Mouse (Mus musculus): ENCODE measurements around the gene Clic1. TPM values are rescaled to one million over a fixed set of nuclear protein-coding genes. Genes with fewer than 3 reads are reported as not detected.

The Clic1 gene
- polyA plus RNA-seq, 1 experiment from 2014 or later, result 17.7 TPM

DNA sequence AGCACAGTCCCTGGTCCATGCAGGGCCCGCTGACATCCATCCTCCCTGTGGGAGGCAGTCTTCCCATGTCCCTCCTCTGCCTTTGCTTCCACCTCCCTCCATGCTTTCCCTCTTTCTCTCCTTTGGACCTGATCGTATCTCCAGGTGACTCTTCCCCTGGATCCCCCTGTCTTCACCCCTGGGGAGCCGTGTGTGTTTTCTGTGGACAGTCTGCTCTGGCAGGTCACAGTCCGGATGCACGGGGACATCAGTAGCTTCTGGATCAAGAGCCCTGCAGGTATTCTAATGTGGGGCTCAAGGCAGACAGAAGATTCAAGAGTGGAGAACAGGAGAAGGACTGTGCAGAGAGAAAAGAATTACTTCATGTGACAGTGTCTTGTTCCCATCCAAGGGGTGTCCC is 26.5 kb upstream of the Clic1 start:
- WGBS, result 87% methylated on average over 5 of the region's 5 CpGs
- H3K9ac ChIP-seq (replicated peaks; ENCODE audit: low read length), result no peak overlapping the region
- ATAC-seq (ENCODE audit: low FRiP score, low TSS enrichment) (no peak), DNase-seq (no peak)
- H3K27me3 ChIP-seq (ENCODE audit: control insufficient read depth, insufficient read depth, low read length), result no peaks in the 10 kb centered on the region
- no peak overlapping the region for H3K4me3 ChIP-seq (replicated peaks; ENCODE audit: low read depth, low read length)
- H3K27ac ChIP-seq (replicated peaks; ENCODE audit: low read depth, low read length), result no peak overlapping the region
- peaks cover 3% of the 10 kb centered on the region; the same call in 1 of the 2 replicates for H3K4me1 ChIP-seq (ENCODE audit: control insufficient read depth, insufficient read depth, low read length)
- no peaks in the 10 kb centered on the region for H3K9me3 ChIP-seq (ENCODE audit: control insufficient read depth, low read length)
- no peaks in the 10 kb centered on the region for H3K36me3 ChIP-seq (ENCODE audit: control insufficient read depth, insufficient read depth, low read length)
- H3K4me2 ChIP-seq (ENCODE audit: low read length), result no peak overlapping the region

DNA sequence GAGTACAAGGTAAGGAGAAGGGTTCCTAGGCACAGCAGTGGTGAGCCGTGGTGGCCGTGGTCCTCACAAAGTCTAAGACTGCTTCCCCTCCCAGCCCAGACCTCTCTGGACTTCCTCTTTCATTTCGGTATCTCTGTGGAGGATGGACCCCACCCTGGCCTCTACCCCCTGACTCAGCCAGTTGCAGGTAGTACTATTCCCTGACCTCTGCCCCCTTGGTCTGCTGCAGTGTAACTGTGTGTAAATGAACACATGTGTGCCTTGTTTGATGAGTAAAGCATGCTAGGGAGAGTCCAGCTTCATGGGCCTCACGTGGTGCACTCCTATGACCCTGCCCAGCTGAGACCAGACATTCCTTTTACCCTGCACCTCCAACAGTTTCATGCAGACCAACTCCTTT is 26.0 kb upstream of the Clic1 start:
- ATAC-seq (ENCODE audit: low FRiP score, low TSS enrichment), result no peak
- no peak overlapping the region for H3K4me3 ChIP-seq (replicated peaks; ENCODE audit: low read depth, low read length)
- no peak for DNase-seq
- H3K27ac ChIP-seq (replicated peaks; ENCODE audit: low read depth, low read length), result no peak overlapping the region
- H3K9me3 ChIP-seq (ENCODE audit: control insufficient read depth, low read length), result no peaks in the 10 kb centered on the region
- WGBS, result 86% methylated on average over 4 of the region's 4 CpGs
- H3K27me3 ChIP-seq (ENCODE audit: control insufficient read depth, insufficient read depth, low read length), result no peaks in the 10 kb centered on the region
- no peak overlapping the region for H3K4me2 ChIP-seq (ENCODE audit: low read length)
- no peaks in the 10 kb centered on the region for H3K36me3 ChIP-seq (ENCODE audit: control insufficient read depth, insufficient read depth, low read length)
- peaks cover 3% of the 10 kb centered on the region; the same call in 1 of the 2 replicates for H3K4me1 ChIP-seq (ENCODE audit: control insufficient read depth, insufficient read depth, low read length)
- no peak overlapping the region for H3K9ac ChIP-seq (replicated peaks; ENCODE audit: low read length)

DNA sequence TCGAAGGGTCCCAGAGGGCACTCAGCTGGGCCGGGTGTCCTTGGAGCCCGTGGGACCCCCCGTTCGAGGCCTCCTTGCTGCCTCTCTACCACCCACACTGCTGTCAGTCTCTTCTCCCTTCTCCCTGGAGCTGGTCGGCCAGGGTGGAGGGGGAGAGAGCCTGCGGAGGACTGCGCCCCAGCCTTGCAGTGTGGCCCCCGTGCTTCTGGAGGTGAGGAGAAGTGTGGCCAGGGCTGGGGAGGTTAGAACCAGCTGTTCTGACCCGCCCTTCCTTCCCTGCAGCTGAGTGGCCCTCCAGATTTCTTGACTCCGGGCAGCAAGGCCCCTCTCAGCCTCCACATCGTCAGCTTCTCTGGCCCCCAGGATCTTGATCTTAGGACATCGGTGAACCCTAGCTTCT is 25.5 kb upstream of the Clic1 start:
- no peaks in the 10 kb centered on the region for H3K36me3 ChIP-seq (ENCODE audit: control insufficient read depth, insufficient read depth, low read length)
- 83% methylated on average over 13 of the region's 13 CpGs for whole genome bisulfite sequencing
- peaks cover 3% of the 10 kb centered on the region; the same call in 1 of the 2 replicates for H3K4me1 ChIP-seq (ENCODE audit: control insufficient read depth, insufficient read depth, low read length)
- no peak overlapping the region for H3K4me3 ChIP-seq (replicated peaks; ENCODE audit: low read depth, low read length)
- no peak overlapping the region for H3K9ac ChIP-seq (replicated peaks; ENCODE audit: low read length)
- no peaks in the 10 kb centered on the region for H3K27me3 ChIP-seq (ENCODE audit: control insufficient read depth, insufficient read depth, low read length)
- ATAC-seq (ENCODE audit: low FRiP score, low TSS enrichment) (no peak), DNase-seq (no peak)
- H3K27ac ChIP-seq (replicated peaks; ENCODE audit: low read depth, low read length), result no peak overlapping the region
- no peaks in the 10 kb centered on the region for H3K9me3 ChIP-seq (ENCODE audit: control insufficient read depth, low read length)
- no peak overlapping the region for H3K4me2 ChIP-seq (ENCODE audit: low read length)

DNA sequence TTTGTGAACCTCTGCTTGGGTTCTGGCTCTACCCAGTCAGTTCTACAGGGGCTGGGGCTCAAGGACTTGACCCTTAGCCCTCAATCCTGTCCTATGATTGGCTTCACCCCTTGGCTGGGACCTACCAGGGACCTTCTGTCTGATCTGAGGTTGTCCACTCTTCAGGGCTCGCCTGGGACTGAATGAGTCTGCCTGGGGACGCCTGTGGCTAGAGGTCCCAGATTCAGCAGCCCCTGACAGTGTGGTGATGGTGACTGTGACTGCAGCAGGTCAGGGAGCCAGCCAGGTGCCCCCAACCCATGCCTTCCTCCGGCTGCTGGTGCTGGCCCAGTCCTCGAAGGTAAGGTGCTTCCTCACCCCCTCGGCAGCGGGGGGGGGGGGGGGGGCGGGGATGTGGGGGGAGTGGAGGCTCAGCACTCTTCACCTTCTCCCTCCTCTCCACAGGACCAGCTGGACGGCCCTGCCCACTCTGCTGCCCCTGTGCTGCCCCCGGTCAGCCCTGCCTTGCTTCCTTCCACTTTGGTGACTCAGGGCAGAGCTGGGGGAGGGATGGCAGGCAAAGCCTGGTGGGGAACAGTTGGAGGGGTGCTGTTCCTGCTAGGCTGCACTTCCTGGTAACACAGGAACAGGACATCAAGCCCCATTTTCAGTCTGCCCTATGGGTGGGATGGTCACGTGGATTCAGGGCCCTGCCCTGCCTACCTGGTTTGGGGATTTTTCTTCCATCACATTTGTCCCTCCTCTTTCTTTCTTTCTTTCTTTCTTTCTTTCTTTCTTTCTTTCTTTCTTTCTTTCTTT is 24.9 kb upstream of the Clic1 start:
- Histone ChIP-seq H3K27me3 (ENCODE audit: control insufficient read depth, insufficient read depth, low read length) (no peaks in the 10 kb centered on the region), H3K9me3 (ENCODE audit: control insufficient read depth, low read length) (no peaks in the 10 kb centered on the region), H3K27ac (replicated peaks; ENCODE audit: low read depth, low read length) (no peak overlapping the region), H3K4me2 (ENCODE audit: low read length) (no peak overlapping the region), H3K36me3 (ENCODE audit: control insufficient read depth, insufficient read depth, low read length) (no peaks in the 10 kb centered on the region), H3K4me1 (ENCODE audit: control insufficient read depth, insufficient read depth, low read length) (peaks cover 8% of the 10 kb centered on the region), H3K4me3 (replicated peaks; ENCODE audit: low read depth, low read length) (no peak overlapping the region), H3K9ac (replicated peaks; ENCODE audit: low read length) (no peak overlapping the region)
- DNase-seq (no peak), ATAC-seq (ENCODE audit: low FRiP score, low TSS enrichment) (no peak)
- WGBS, result 64% methylated on average over 7 of the region's 10 CpGs

- Histone ChIP-seq H3K9ac (replicated peaks; ENCODE audit: low read length) (no peak overlapping the region), H3K4me1 (ENCODE audit: control insufficient read depth, insufficient read depth, low read length) (peaks cover 11% of the 10 kb centered on the region), H3K27me3 (ENCODE audit: control insufficient read depth, insufficient read depth, low read length) (no peaks in the 10 kb centered on the region), H3K36me3 (ENCODE audit: control insufficient read depth, insufficient read depth, low read length) (no peaks in the 10 kb centered on the region), H3K27ac (replicated peaks; ENCODE audit: low read depth, low read length) (no peak overlapping the region), H3K4me3 (replicated peaks; ENCODE audit: low read depth, low read length) (no peak overlapping the region), H3K9me3 (ENCODE audit: control insufficient read depth, low read length) (no peaks in the 10 kb centered on the region), H3K4me2 (ENCODE audit: low read length) (no peak overlapping the region)
- WGBS, result 87% methylated on average over 5 of the region's 5 CpGs
- no peak for ATAC-seq (ENCODE audit: low FRiP score, low TSS enrichment)
- DNase-seq, result no peak
Observed at GRCm38 (mm10) chr17:35026206-35026605, 23.6 kb upstream of the Clic1 start.

GRCm38 (mm10) chr17:35027277-35028068 is 22.3 kb upstream of the Clic1 start, which contains the start of gene Sapcd1:
Gene Sapcd1 (minus strand): TSS chr17:35028016.
- no peaks in the 10 kb centered on the region for H3K9me3 ChIP-seq (ENCODE audit: control insufficient read depth, low read length)
- H3K9ac ChIP-seq (replicated peaks; ENCODE audit: low read length), result no peak within 1 kb of the TSS
- no peaks in the 10 kb centered on the region for H3K36me3 ChIP-seq (ENCODE audit: control insufficient read depth, insufficient read depth, low read length)
- no peaks in the 10 kb centered on the region for H3K27me3 ChIP-seq (ENCODE audit: control insufficient read depth, insufficient read depth, low read length)
- peak; percentile 65 for ATAC-seq (ENCODE audit: low FRiP score, low TSS enrichment)
- H3K4me3 ChIP-seq (replicated peaks; ENCODE audit: low read depth, low read length), result no peak within 1 kb of the TSS
- 24% methylated on average over 13 of the region's 13 CpGs for WGBS
- no peak within 1 kb of the TSS for H3K4me2 ChIP-seq (ENCODE audit: low read length)
- peak within 1 kb of the TSS; percentile 63 for H3K27ac ChIP-seq (replicated peaks; ENCODE audit: low read depth, low read length)
- peak; percentile 61 for DNase-seq
- H3K4me1 ChIP-seq (ENCODE audit: control insufficient read depth, insufficient read depth, low read length), result peaks cover 8% of the 10 kb centered on the region; the same call in 1 of the 2 replicates

GRCm38 (mm10) chr17:35028315-35028714 is 21.5 kb upstream of the Clic1 start:
- H3K27ac ChIP-seq (replicated peaks; ENCODE audit: low read depth, low read length), result 0 out of 2 replicates have a peak overlapping the region, but pooled peaks have one; percentile 20
- H3K27me3 ChIP-seq (ENCODE audit: control insufficient read depth, insufficient read depth, low read length), result no peaks in the 10 kb centered on the region
- no peaks in the 10 kb centered on the region for H3K36me3 ChIP-seq (ENCODE audit: control insufficient read depth, insufficient read depth, low read length)
- H3K4me2 ChIP-seq (ENCODE audit: low read length), result no peak overlapping the region
- ATAC-seq (ENCODE audit: low FRiP score, low TSS enrichment) (no peak), DNase-seq (no peak)
- peaks cover 8% of the 10 kb centered on the region; the same call in 1 of the 2 replicates for H3K4me1 ChIP-seq (ENCODE audit: control insufficient read depth, insufficient read depth, low read length)
- H3K9ac ChIP-seq (replicated peaks; ENCODE audit: low read length), result no peak overlapping the region
- WGBS, result 91% methylated on average over 2 of the region's 2 CpGs
- H3K4me3 ChIP-seq (replicated peaks; ENCODE audit: low read depth, low read length), result no peak overlapping the region
- no peaks in the 10 kb centered on the region for H3K9me3 ChIP-seq (ENCODE audit: control insufficient read depth, low read length)

- Histone ChIP-seq H3K4me1 (ENCODE audit: control insufficient read depth, insufficient read depth, low read length) (peaks cover 8% of the 10 kb centered on the region; the same call in 1 of the 2 replicates), H3K9me3 (ENCODE audit: control insufficient read depth, low read length) (no peaks in the 10 kb centered on the region), H3K27ac (replicated peaks; ENCODE audit: low read depth, low read length) (no peak overlapping the region), H3K4me2 (ENCODE audit: low read length) (peak overlapping the region; percentile 43), H3K36me3 (ENCODE audit: control insufficient read depth, insufficient read depth, low read length) (no peaks in the 10 kb centered on the region), H3K27me3 (ENCODE audit: control insufficient read depth, insufficient read depth, low read length) (no peaks in the 10 kb centered on the region), H3K9ac (replicated peaks; ENCODE audit: low read length) (0 out of 2 replicates have a peak overlapping the region, but pooled peaks have one; percentile 31), H3K4me3 (replicated peaks; ENCODE audit: low read depth, low read length) (no peak overlapping the region)
- 29% methylated on average over 19 of the region's 19 CpGs for WGBS
- ATAC-seq (ENCODE audit: low FRiP score, low TSS enrichment) (no peak), DNase-seq (peak; percentile 75)
Observed at GRCm38 (mm10) chr17:35029691-35030532, 19.9 kb upstream of the Clic1 start.
